Mouse (Mus musculus) limb, embryonic 13.5 days (tissue): ENCODE results near the gene Arhgap42. TPM values are rescaled to one million over a fixed set of nuclear protein-coding genes. Genes with fewer than 3 reads are reported as not detected.
A peak's percentile ranks its signal among the peaks of the same experiment; 100 is the strongest.

Experiments
- ATAC-seq: fragments of 200-750 bp; cut with Nextera tagmentation; 2 replicates; pipeline ENCODE4 v1.8.0; 2017; ENCODE audit warnings: low read depth, moderate number of reproducible peaks, moderate TSS enrichment; ENCODE audit not compliant: low FRiP score
- H3K27ac ChIP-seq: fragments of 300-500 bp; sonication (generic); 2 replicates; pipeline ENCODE4 v1.5.1; 2015; ENCODE audit warnings: inconsistent platforms, mild to moderate bottlenecking, moderate library complexity
- H3K27me3 ChIP-seq: fragments of 300-500 bp; sonication (generic); 2 replicates; pipeline ENCODE4 v1.6.1; 2015; ENCODE audit warnings: mild to moderate bottlenecking, inconsistent platforms
- H3K36me3 ChIP-seq: fragments of 300-500 bp; sonication (generic); 2 replicates; pipeline ENCODE4 v1.6.1; 2015; ENCODE audit warnings: inconsistent platforms, mild to moderate bottlenecking, moderate library complexity
- H3K4me1 ChIP-seq: fragments of 300-500 bp; sonication (generic); 2 replicates; pipeline ENCODE4 v1.6.1; 2015; ENCODE audit warnings: inconsistent platforms
- H3K4me2 ChIP-seq: fragments of 300-500 bp; sonication (generic); replicated peaks from 2 replicates; pipeline ENCODE4 v1.6.1; 2015; ENCODE audit warnings: inconsistent platforms, mild to moderate bottlenecking, moderate library complexity
- H3K4me3 ChIP-seq: fragments of 300-500 bp; sonication (generic); 2 replicates; pipeline ENCODE4 v1.5.1; 2015; ENCODE audit warnings: moderate library complexity, mild to moderate bottlenecking, inconsistent platforms
- H3K9ac ChIP-seq: fragments of 300-500 bp; sonication (generic); 2 replicates; pipeline ENCODE4 v1.6.1; 2015; ENCODE audit warnings: mild to moderate bottlenecking, inconsistent platforms
- H3K9me3 ChIP-seq: fragments of 300-500 bp; sonication (generic); 2 replicates; pipeline ENCODE4 v1.6.1; 2016; ENCODE audit warnings: inconsistent platforms
- WGBS: fragments of 180-500 bp; shearing (Covaris S2); methylation state at CpG from one replicate; pipeline ENCODE4 v1.1.7; 2015; 5-methylcytosine and 5-hydroxymethylcytosine counted together
- polyA plus RNA-seq: library from polyadenylated mRNA; unstranded; fragments of >200 nt; fragmentation: Nextera tagmentation; extraction: Ambion mirVana; gene quantifications from 2 replicates; pipeline ENCODE4 v1.2.1, GENCODE M21; 2015

The Arhgap42 gene
- 48.0 and 49.4 TPM in 2 replicates for polyA plus RNA-seq

DNA sequence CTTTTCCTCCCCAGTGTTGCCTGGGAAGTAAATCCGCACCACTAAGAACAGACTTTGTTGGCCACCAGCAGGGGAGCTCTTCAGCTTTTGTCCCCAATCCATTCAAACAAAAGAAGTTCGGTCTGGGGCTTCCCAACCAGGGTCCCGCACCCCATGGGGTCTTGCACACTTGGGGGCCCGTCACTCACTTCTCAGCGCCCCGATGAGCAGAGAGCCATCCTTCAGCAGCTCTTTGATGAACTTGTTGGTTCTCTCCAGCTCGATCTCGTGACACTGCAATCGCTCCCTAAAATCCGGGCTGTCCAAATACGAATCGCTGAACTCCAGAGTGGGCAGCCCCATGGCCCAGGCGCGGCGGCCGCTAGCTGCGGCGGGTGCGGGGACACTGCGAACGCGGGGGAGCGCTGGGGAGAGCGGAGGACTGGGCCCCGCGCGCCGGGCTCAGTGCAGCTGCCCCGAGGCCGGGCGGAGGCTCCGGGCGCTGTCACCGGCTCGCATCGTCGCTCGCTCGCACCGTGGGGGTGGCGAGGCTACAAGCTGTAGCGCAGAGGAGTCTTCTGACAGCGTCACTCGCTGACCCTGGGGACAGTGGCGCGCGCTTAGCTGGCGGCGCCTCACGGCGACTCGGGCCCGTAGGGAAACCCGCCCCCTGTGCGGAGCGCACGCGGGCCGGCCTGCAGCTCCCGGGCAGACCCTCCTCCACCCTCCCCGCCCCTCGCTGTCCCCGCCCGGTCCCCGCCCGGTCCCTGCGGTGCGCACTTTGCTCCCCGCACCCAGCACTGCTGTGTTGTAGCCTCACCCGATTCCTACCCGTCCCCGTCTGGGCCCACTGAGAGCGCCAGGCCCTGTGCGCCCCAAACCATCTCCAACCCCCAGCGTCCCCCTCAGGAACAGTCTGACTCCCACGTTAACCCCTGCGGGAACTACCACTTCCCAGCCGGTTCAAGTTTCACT, at the start of gene Arhgap42:
Gene Arhgap42 (minus strand): TSS at position 664 of the 954 bp plus-strand sequence.
- H3K27me3 ChIP-seq: no peaks in the 10 kb centered on the region
- peak; percentile 87 for ATAC-seq
- H3K4me3 ChIP-seq: peak within 1 kb of the TSS; percentile 89
- H3K9me3 ChIP-seq: no peaks in the 10 kb centered on the region; the same call in 1 of the 2 replicates
- H3K4me1 ChIP-seq: peaks cover 13% of the 10 kb centered on the region
- peaks cover 8% of the 10 kb centered on the region for H3K36me3 ChIP-seq
- WGBS: under 1% methylated on average over 74 of the region's 78 CpGs
- peak within 1 kb of the TSS; percentile 71 for H3K4me2 ChIP-seq
- peak within 1 kb of the TSS; percentile 98 for H3K9ac ChIP-seq
- peak within 1 kb of the TSS; percentile 95 for H3K27ac ChIP-seq

DNA sequence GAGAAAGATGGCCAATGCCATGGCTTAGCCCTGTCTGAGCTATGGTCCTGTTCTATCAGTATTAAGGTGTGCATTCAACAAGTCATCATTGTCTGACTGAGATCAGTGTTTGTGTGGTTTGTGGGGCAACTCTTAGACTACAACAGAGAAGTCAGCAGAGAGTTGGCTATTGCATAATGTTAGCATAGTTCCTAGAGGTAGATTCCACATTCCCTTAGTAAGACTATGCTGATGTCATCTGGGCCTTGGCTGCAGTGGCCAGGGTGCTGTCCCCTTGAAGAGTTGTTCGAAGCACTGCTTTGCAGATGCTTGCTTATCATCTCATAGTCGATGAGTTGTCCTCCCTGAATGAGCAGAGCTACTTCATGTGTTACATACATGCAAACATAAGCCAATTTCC, 49.2 kb upstream of the Arhgap42 start:
- no peaks in the 10 kb centered on the region for H3K4me1 ChIP-seq
- H3K4me3 ChIP-seq: no peak overlapping the region
- H3K27ac ChIP-seq: no peak overlapping the region
- H3K36me3 ChIP-seq: no peaks in the 10 kb centered on the region
- no peak for ATAC-seq
- no peak overlapping the region for H3K9ac ChIP-seq
- H3K9me3 ChIP-seq: no peaks in the 10 kb centered on the region
- H3K27me3 ChIP-seq: no peaks in the 10 kb centered on the region
- no peak overlapping the region for H3K4me2 ChIP-seq
- 88% methylated on average over 2 of the region's 2 CpGs for WGBS

DNA sequence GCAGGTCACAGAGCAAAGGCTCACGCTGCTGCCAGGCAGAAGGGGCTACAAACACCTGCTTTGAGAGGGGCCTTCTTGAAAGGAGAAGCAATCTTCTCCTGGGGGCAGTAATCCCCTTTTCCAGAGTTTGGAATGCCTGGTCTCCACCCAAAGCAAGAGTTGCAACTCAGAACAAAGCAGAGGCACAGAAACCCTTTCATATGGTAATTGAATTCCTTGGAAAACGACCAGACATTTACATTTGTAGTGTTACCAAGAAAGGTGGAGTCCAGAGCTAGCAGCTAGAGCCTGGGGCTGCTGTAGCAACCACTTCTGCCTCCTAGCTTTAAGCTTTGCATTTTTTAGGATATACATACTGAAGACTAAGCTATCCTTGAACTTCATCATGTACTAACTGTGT, 30.4 kb upstream of the Arhgap42 start:
- H3K27me3 ChIP-seq: no peaks in the 10 kb centered on the region

DNA sequence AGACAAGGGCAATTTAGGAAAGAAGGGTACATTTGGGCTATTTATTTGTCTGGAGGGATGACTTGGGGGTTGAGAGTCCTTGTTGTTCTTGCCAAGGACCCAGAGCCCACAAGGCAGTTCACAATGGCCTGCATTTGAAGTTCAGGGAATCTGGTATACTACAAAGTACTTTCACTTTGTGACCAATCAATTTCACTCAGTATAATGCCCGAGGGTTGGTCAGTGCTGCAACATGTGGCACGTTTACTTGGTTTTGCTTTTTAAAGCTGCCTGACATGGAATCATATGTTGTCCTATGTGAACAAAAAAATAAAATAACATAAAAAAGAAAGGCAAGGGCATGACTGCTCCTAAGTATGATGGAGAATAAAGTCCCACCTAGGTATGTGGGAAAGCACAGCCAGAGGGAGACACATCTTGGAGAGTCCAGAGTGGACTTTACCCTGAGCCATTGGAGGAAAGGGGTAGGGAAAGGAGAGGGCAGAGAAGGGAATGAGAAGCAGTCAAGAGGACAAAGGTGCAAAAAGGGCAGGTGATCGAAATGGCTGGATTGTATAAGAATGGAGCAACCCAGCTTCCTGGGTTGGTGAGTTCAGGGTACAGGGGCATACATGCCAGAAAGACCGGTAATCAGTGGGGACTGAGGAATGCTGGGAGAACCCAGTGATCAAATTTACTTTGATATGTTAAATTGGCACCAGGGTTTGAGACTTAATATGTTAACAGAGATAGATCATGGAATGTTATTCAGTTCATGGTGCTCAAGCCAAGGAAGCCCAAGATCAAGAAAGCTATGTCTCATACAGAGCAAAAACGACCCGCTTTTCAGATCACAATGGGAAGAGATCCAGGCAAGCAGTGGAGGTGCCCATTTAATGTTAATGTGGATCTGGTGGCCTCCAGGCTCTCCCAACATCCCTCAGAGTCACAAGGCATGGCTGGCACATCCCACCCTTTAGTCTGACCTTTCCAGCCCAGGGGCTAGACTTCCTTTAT, 29.0 kb upstream of the Arhgap42 start:
- no peaks in the 10 kb centered on the region for H3K36me3 ChIP-seq
- 79% methylated on average over 6 of the region's 6 CpGs for WGBS
- H3K4me2 ChIP-seq: no peak overlapping the region
- no peaks in the 10 kb centered on the region for H3K4me1 ChIP-seq
- no peak overlapping the region for H3K27ac ChIP-seq
- H3K9ac ChIP-seq: no peak overlapping the region
- H3K4me3 ChIP-seq: no peak overlapping the region
- no peak for ATAC-seq
- H3K27me3 ChIP-seq: no peaks in the 10 kb centered on the region
- no peaks in the 10 kb centered on the region for H3K9me3 ChIP-seq

More for the DNA sequence above, 30.4 kb upstream of the Arhgap42 start:
- Histone ChIP-seq H3K4me2 (no peak overlapping the region), H3K36me3 (no peaks in the 10 kb centered on the region), H3K4me3 (no peak overlapping the region), H3K9me3 (no peaks in the 10 kb centered on the region), H3K27ac (no peak overlapping the region), H3K4me1 (no peaks in the 10 kb centered on the region), H3K9ac (no peak overlapping the region)
- WGBS: 13% methylated on average over 2 of the region's 2 CpGs
- peak; percentile 36; the same call in 1 of the 2 replicates for ATAC-seq

DNA sequence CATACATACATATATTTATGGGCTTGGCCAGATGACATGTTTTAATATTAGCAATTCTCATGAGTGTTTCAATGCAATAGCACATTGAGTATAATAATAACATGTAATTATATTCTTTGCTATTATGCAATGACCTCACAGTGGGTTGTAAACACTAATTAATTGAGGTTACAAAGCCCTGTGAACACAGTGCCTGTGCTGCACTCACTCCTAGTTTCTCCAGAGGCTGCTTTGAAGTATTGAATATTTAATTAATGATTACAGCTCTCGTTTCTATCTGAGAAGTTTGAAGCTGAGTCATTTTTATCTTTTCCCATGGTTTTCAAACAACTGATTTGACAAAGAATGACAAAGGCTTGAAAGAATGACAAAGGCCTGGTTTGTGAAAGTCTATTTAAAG, 24.6 kb upstream of the Arhgap42 start:
- 49% methylated on average over 1 of the region's 1 CpGs for WGBS
- Histone ChIP-seq H3K9ac (no peak overlapping the region), H3K4me3 (no peak overlapping the region), H3K27me3 (no peaks in the 10 kb centered on the region), H3K36me3 (no peaks in the 10 kb centered on the region), H3K4me1 (no peaks in the 10 kb centered on the region), H3K9me3 (no peaks in the 10 kb centered on the region), H3K27ac (no peak overlapping the region), H3K4me2 (no peak overlapping the region)
- ATAC-seq: no peak

DNA sequence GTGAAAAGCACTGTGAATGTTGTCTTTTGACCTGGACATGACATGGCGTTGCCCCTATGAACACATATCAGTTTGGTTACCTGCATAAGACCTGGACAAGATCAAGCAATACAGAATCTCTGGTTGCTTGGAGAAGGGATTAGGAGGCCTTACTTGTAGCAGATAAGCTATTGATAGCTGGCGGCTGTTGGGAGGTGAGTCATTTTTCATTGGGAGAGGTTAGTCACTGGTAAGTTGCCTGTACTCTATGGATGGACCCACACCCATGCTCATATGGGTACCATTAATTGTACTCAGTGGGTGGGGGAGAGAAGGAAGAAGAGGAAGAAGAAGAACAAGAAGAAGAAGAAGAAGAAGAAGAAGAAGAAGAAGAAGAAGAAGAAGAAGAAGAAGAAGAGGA, 23.6 kb upstream of the Arhgap42 start:
- Histone ChIP-seq H3K4me3 (no peak overlapping the region), H3K4me1 (no peaks in the 10 kb centered on the region)

DNA sequence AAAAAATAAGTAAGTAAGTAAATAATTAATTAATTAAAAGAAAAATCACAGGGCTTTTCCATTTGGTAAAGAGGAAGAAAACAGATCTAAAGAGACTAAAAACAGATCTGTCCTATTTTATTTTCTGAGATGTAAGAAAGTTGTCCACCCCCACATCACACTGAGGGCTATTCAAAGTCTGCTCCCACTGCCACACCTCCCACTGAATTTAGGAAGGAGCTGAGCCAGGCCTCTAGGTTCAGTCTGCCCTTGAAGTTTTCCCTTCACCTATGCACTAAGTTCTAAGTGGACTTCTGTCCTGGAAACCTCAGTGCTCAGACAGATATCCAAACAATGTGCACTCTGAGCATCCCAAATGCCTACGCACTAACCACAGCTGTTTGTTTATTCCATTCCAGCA, 15.9 kb upstream of the Arhgap42 start:
- Histone ChIP-seq H3K9ac (no peak overlapping the region), H3K36me3 (no peaks in the 10 kb centered on the region), H3K4me1 (no peaks in the 10 kb centered on the region), H3K27me3 (no peaks in the 10 kb centered on the region), H3K4me3 (no peak overlapping the region), H3K4me2 (no peak overlapping the region), H3K27ac (no peak overlapping the region), H3K9me3 (no peaks in the 10 kb centered on the region)
- 67% methylated on average over 1 of the region's 1 CpGs for WGBS
- no peak for ATAC-seq

More for the DNA sequence above, 23.6 kb upstream of the Arhgap42 start:
- Histone ChIP-seq H3K27ac (no peak overlapping the region), H3K4me2 (no peak overlapping the region), H3K36me3 (no peaks in the 10 kb centered on the region), H3K27me3 (no peaks in the 10 kb centered on the region), H3K9ac (no peak overlapping the region), H3K9me3 (no peaks in the 10 kb centered on the region)
- WGBS: 81% methylated on average over 2 of the region's 2 CpGs
- ATAC-seq: no peak

DNA sequence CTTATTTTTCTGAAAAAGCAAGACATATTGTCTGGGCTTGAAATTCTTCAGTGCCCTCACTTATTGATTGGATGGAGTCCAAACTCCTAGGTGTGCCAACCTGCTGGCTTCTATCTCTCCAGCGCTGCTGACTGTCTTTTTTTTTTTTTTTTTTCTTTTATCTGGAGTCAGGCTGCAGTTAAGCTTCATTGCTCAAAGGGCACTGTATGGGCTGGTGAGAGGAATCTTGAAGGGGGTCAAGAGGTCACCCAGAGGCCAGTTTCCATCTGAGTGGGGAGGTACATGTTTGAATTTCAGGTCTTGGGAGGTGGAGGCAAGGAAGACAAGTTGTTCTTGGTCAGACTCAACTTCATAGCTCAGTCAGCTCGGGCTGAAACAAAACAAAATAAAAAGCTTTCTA, 9.6 kb upstream of the Arhgap42 start:
- H3K4me3 ChIP-seq: no peak overlapping the region
- no peaks in the 10 kb centered on the region for H3K4me1 ChIP-seq
- no peaks in the 10 kb centered on the region for H3K27me3 ChIP-seq
- H3K9ac ChIP-seq: no peak overlapping the region
- H3K9me3 ChIP-seq: no peaks in the 10 kb centered on the region
- no peak overlapping the region for H3K4me2 ChIP-seq
- no peak for ATAC-seq
- H3K36me3 ChIP-seq: no peaks in the 10 kb centered on the region
- 49% methylated on average over 2 of the region's 2 CpGs for WGBS
- no peak overlapping the region for H3K27ac ChIP-seq

DNA sequence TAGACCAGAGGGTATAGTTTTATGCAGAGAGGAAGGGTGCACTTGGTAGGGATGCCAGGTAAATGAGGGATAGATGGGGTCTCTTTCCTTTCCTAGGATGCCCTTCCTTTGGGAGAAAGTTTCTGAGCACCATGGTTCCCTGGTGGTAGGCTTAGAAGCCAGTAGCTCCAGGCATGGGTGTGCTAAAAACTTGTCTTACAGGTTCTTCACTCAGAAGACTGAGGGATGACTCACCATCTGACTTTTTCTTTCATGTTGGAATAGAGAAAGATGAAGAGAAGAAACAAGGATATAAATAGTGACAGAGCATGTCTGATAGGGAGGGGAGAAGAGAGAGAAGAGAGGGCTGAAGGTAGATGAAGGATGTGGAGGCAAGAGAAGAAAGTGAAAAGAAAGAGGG, 7.1 kb upstream of the Arhgap42 start:
- no peak for ATAC-seq
- no peaks in the 10 kb centered on the region for H3K36me3 ChIP-seq
- no peaks in the 10 kb centered on the region for H3K4me1 ChIP-seq
- no peaks in the 10 kb centered on the region for H3K27me3 ChIP-seq
- no peak overlapping the region for H3K4me2 ChIP-seq
- no peak overlapping the region for H3K4me3 ChIP-seq
- H3K9me3 ChIP-seq: no peaks in the 10 kb centered on the region
- H3K9ac ChIP-seq: no peak overlapping the region
- H3K27ac ChIP-seq: no peak overlapping the region

DNA sequence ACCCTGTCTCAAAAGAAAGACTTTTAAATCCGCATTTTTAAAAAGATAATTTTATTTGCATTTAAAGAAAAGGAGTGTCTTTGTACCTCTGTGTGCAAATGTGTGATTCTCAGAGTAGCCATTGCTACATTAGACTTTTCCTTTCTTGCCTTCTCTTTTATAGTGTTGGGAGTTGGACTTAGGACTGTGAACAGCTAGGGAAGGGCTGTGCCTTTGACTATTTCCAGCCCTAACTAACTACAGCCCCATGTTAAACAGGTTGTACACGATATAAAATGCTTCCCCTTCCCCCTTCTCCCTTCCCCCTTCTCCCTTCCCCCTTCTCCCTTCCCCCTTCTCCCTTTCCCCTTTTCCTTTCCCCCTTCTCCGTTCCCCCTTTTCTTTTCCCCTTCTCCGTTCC, 4.9 kb upstream of the Arhgap42 start:
- no peak for ATAC-seq
- Histone ChIP-seq H3K27ac (no peak overlapping the region), H3K36me3 (no peaks in the 10 kb centered on the region), H3K4me3 (no peak overlapping the region), H3K4me2 (no peak overlapping the region), H3K9ac (no peak overlapping the region), H3K27me3 (no peaks in the 10 kb centered on the region), H3K9me3 (no peaks in the 10 kb centered on the region), H3K4me1 (no peaks in the 10 kb centered on the region)
- 69% methylated on average over 4 of the region's 4 CpGs for WGBS

DNA sequence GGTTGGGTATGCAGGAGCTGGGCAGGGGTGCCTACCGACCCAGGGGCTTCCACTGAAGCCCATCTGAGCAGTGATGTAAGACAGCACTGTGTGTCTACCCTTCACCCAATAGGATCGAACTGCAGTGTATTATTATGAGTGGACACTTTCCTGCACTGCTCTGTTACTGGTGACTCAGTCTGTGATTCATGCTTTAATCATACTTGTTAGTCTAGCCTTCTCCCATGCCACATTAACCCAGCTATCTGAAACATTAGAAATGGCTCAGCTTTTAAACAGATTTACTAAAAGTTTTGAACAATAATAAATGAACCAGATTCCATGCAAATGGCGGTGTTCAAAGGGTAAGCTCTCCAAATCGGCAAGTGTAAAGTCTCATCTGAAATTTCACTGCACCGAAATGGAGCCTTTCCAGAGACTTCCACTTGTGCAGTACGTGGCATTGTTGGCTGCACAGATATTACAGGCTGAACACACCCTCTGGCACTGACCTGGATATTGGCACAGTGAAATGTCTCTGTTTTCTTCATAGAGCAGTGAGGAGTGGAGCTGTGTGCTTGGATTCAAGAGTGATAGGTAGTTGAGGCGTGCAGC, 2.4 kb upstream of the Arhgap42 start:
- Histone ChIP-seq H3K36me3 (no peaks in the 10 kb centered on the region), H3K27me3 (no peaks in the 10 kb centered on the region), H3K9me3 (no peaks in the 10 kb centered on the region), H3K4me2 (no peak overlapping the region), H3K4me3 (no peak overlapping the region), H3K27ac (no peak overlapping the region), H3K4me1 (peaks cover 11% of the 10 kb centered on the region), H3K9ac (no peak overlapping the region)
- WGBS: 88% methylated on average over 7 of the region's 7 CpGs
- no peak for ATAC-seq
